In genomic region chr10:61661887-61662286, GRCm38 (mm10) we compare ENCODE assay signal across 14 mouse cellular contexts. TPM values are rescaled to one million over a fixed set of nuclear protein-coding genes. Genes with fewer than 3 reads are reported as not detected.
A peak's percentile ranks its signal among the peaks of the same experiment; 100 is the strongest.
DNase-seq lines count a peak whose midpoint lies in the region; ATAC-seq and TF ChIP-seq lines count a peak whose summit lies in the region.
"Had no signal": no experiment of that assay in that cellular context is flagged by ENCODE, and none has a peak within 500 bp of the region (broad histone marks: within the 10 kb centered on the region; RNA-seq: fewer than 3 reads in every experiment).

No protein-coding gene starts in this region.

- no peak overlapping the region for H3K27ac ChIP-seq in heart, embryonic 10.5 days
- peak overlapping the region; percentile 77 for H3K27ac ChIP-seq in neural tube, embryonic 13.5 days (replicated peaks)
- no peak overlapping the region for H3K27ac ChIP-seq in neural tube, embryonic 15.5 days (replicated peaks)

- no peak for ATAC-seq in neural tube, embryonic 13.5 days (ENCODE audit: low read depth)
- ATAC-seq in neural tube, embryonic 15.5 days (ENCODE audit: low FRiP score), result no peak

- H3K79me2 ChIP-seq in myocyte (ENCODE audit: control insufficient read depth, insufficient read depth), result no peaks in the 10 kb centered on the region

- no peaks in the 10 kb centered on the region for H3K9me3 ChIP-seq in heart, embryonic 10.5 days
- H3K9me3 ChIP-seq in neural tube, embryonic 13.5 days, result no peaks in the 10 kb centered on the region
- no peaks in the 10 kb centered on the region for H3K9me3 ChIP-seq in neural tube, embryonic 15.5 days (replicated peaks)
- H3K9me3 ChIP-seq: megakaryocyte, embryonic 14.5 days had no signal

- 79% methylated on average over 8 of the region's 8 CpGs for WGBS in heart, embryonic 10.5 days
- WGBS in neural tube, embryonic 13.5 days, result 64% methylated on average over 8 of the region's 8 CpGs
- 67% methylated on average over 8 of the region's 8 CpGs for WGBS in neural tube, embryonic 15.5 days

- TF ChIP-seq POLR2A in myocyte (IDR thresholded peaks at IDR 0.05; ENCODE audit: insufficient read length, low read depth), result no peak

- H3K4me2 ChIP-seq in neural tube, embryonic 13.5 days, result no peak overlapping the region
- no peak overlapping the region for H3K4me2 ChIP-seq in neural tube, embryonic 15.5 days
- H3K4me2 ChIP-seq in myocyte (ENCODE audit: low read depth), result peak overlapping the region; percentile 64

- H3K9ac ChIP-seq in neural tube, embryonic 13.5 days, result 0 out of 2 replicates have a peak overlapping the region, but pooled peaks have one; percentile 26
- H3K9ac ChIP-seq in neural tube, embryonic 15.5 days (replicated peaks), result no peak overlapping the region

- DNase-seq in heart, adult 11 months, result peak; percentile 92
- DNase-seq in heart, embryonic 10.5 days (ENCODE audit: low spot score), result no peak
- peak; percentile 35 for DNase-seq in brain, adult 2 months (ENCODE audit: low read depth, low spot score)
- no peak for DNase-seq in frontal cortex, postnatal 14 days (ENCODE audit: low spot score in 2 of 2)
- DNase-seq in cerebellum, postnatal 4 days (ENCODE audit: low spot score in 2 of 2), result no peak
- DNase-seq: cerebellum, adult 18-20 months; gastrocnemius, postnatal 36 days; right cerebral cortex, postnatal 25 days; thymus, postnatal 25 days had no signal

- no peak overlapping the region for H3K4me3 ChIP-seq in heart, embryonic 10.5 days
- no peak overlapping the region for H3K4me3 ChIP-seq in neural tube, embryonic 13.5 days
- H3K4me3 ChIP-seq in neural tube, embryonic 15.5 days (replicated peaks), result no peak overlapping the region
- no peak overlapping the region for H3K4me3 ChIP-seq in myocyte
- H3K4me3 ChIP-seq: megakaryocyte, embryonic 14.5 days had no signal

- H3K36me3 ChIP-seq in heart, embryonic 10.5 days, result peaks cover 75% of the 10 kb centered on the region
- peaks cover 51% of the 10 kb centered on the region for H3K36me3 ChIP-seq in neural tube, embryonic 13.5 days
- H3K36me3 ChIP-seq in neural tube, embryonic 15.5 days, result peaks cover 46% of the 10 kb centered on the region
- peaks cover 30% of the 10 kb centered on the region for H3K36me3 ChIP-seq in myocyte (ENCODE audit: control insufficient read depth, insufficient read depth)

- no peaks in the 10 kb centered on the region for H3K4me1 ChIP-seq in heart, embryonic 10.5 days
- peaks cover 21% of the 10 kb centered on the region for H3K4me1 ChIP-seq in neural tube, embryonic 13.5 days (replicated peaks)
- peaks cover 15% of the 10 kb centered on the region; the same call in 1 of the 2 replicates for H3K4me1 ChIP-seq in neural tube, embryonic 15.5 days

- no peaks in the 10 kb centered on the region for H3K27me3 ChIP-seq in heart, embryonic 10.5 days (ENCODE audit: insufficient read depth, poor library complexity, severe bottlenecking)
- H3K27me3 ChIP-seq in neural tube, embryonic 13.5 days, result no peaks in the 10 kb centered on the region
- H3K27me3 ChIP-seq in neural tube, embryonic 15.5 days (replicated peaks), result no peaks in the 10 kb centered on the region
- H3K27me3 ChIP-seq in myocyte (ENCODE audit: control insufficient read depth, insufficient read depth, insufficient read length), result no peaks in the 10 kb centered on the region
- H3K27me3 ChIP-seq: CH12.LX; megakaryocyte, embryonic 14.5 days had no signal

- H3ac ChIP-seq in myocyte (ENCODE audit: control insufficient read depth, insufficient read length), result no peak overlapping the region

TF ChIP-seq in myocyte, 11 proteins besides CTCF, POLR2A, EP300 and RAD21:
- TF ChIP-seq TCF12 (IDR thresholded peaks at IDR 0.05; ENCODE audit: insufficient read depth, poor library complexity, severe bottlenecking) (no peak), REST (IDR thresholded peaks at IDR 0.05; ENCODE audit: insufficient read depth, insufficient read length) (no peak), SRF (IDR thresholded peaks at IDR 0.05; ENCODE audit: control insufficient read depth, insufficient read length, low read depth) (no peak), CEBPB (IDR thresholded peaks at IDR 0.05; ENCODE audit: insufficient read depth, poor library complexity, severe bottlenecking) (no peak), E2F4 (IDR thresholded peaks at IDR 0.05; ENCODE audit: insufficient read depth) (no peak), MYOG (IDR thresholded peaks at IDR 0.05; ENCODE audit: control insufficient read depth in 1 of 3, insufficient read depth in 1 of 3, insufficient read length in 2 of 3, low read depth in 2 of 3) (no peak), MAX (IDR thresholded peaks at IDR 0.05; ENCODE audit: low read depth) (no peak), MYOD1 (IDR thresholded peaks at IDR 0.05; ENCODE audit: control insufficient read depth in 1 of 3, insufficient read length in 2 of 3, low read depth in 2 of 3) (no peak), POLR2AphosphoS2 (IDR thresholded peaks at IDR 0.05; ENCODE audit: insufficient read length, low read depth) (no peak), USF1 (IDR thresholded peaks at IDR 0.05; ENCODE audit: low read depth) (no peak), TCF3 (IDR thresholded peaks at IDR 0.05; ENCODE audit: insufficient read length, low read depth) (no peak)

RNA-seq across cellular contexts. Expression of gene Ppa1, which starts 13.5 kb away (rescaled TPM):
- 183 and 245 TPM in 2 replicates for polyA plus RNA-seq in heart, embryonic 10.5 days (2016; fragmentation: Nextera tagmentation; extraction: Ambion mirVana)
- polyA plus RNA-seq in neural tube, embryonic 13.5 days (2015; fragmentation: Nextera tagmentation; extraction: Ambion mirVana), result 212 and 224 TPM in 2 replicates
- 200 and 209 TPM in 2 replicates for polyA plus RNA-seq in neural tube, embryonic 15.5 days (2015; fragmentation: Nextera tagmentation; extraction: Ambion mirVana)
- polyA plus RNA-seq in myocyte (2012; fragmentation: generic; extraction: Trizol), result 93.2 TPM

RNA-seq across cellular contexts. Expression of gene Sar1a, which starts 18.2 kb away (rescaled TPM):
- polyA plus RNA-seq in heart, embryonic 10.5 days (2016; fragmentation: Nextera tagmentation; extraction: Ambion mirVana), result 187 and 218 TPM in 2 replicates
- polyA plus RNA-seq in neural tube, embryonic 13.5 days (2015; fragmentation: Nextera tagmentation; extraction: Ambion mirVana), result 192 and 203 TPM in 2 replicates
- 183 and 196 TPM in 2 replicates for polyA plus RNA-seq in neural tube, embryonic 15.5 days (2015; fragmentation: Nextera tagmentation; extraction: Ambion mirVana)
- 142 TPM for polyA plus RNA-seq in myocyte (2012; fragmentation: generic; extraction: Trizol)

RNA-seq across cellular contexts. Expression of gene Tysnd1, which starts 33.4 kb away (rescaled TPM):
- polyA plus RNA-seq in heart, embryonic 10.5 days (2016; fragmentation: Nextera tagmentation; extraction: Ambion mirVana), result 26.8 and 39.2 TPM in 2 replicates
- polyA plus RNA-seq in neural tube, embryonic 13.5 days (2015; fragmentation: Nextera tagmentation; extraction: Ambion mirVana), result 26.7 and 29.0 TPM in 2 replicates
- polyA plus RNA-seq in neural tube, embryonic 15.5 days (2015; fragmentation: Nextera tagmentation; extraction: Ambion mirVana), result 31.4 and 33.7 TPM in 2 replicates
- 25.3 TPM for polyA plus RNA-seq in myocyte (2012; fragmentation: generic; extraction: Trizol)

RNA-seq across cellular contexts. Expression of gene Aifm2, which starts 53.2 kb away (rescaled TPM):
- polyA plus RNA-seq in heart, embryonic 10.5 days (2016; fragmentation: Nextera tagmentation; extraction: Ambion mirVana), result 13.1 and 23.0 TPM in 2 replicates
- polyA plus RNA-seq in neural tube, embryonic 13.5 days (2015; fragmentation: Nextera tagmentation; extraction: Ambion mirVana), result 10.7 and 14.1 TPM in 2 replicates
- polyA plus RNA-seq in neural tube, embryonic 15.5 days (2015; fragmentation: Nextera tagmentation; extraction: Ambion mirVana), result 17.3 and 18.2 TPM in 2 replicates
- polyA plus RNA-seq in myocyte (2012; fragmentation: generic; extraction: Trizol), result 20.2 TPM

Comparison
In these comparisons a context has a peak if more than half of its experiments do, and no peak if none do; other contexts are left out.
1. DNase-seq: peak in heart, adult 11 months (single experiment) and brain, adult 2 months (single experiment); none in heart, embryonic 10.5 days (single experiment), frontal cortex, postnatal 14 days (0 of 2) and cerebellum, postnatal 4 days (0 of 2).